Mouse (Mus musculus) embryonic fibroblast, embryonic 13.5 days (primary cell): ENCODE results near the gene Samm50.

Experiments
- CTCF ChIP-seq: IDR thresholded peaks from 2 replicates; pipeline ENCODE4 v1.5.1; 2011; ENCODE audit warnings: mild to moderate bottlenecking, control low read depth, low read length, moderate library complexity, borderline replicate concordance; ENCODE audit not compliant: insufficient read depth
- POLR2A ChIP-seq: IDR thresholded peaks from 2 replicates; pipeline ENCODE4 v1.6.1; 2011; ENCODE audit warnings: low read depth, mild to moderate bottlenecking, control low read depth, low read length, moderate library complexity

DNA sequence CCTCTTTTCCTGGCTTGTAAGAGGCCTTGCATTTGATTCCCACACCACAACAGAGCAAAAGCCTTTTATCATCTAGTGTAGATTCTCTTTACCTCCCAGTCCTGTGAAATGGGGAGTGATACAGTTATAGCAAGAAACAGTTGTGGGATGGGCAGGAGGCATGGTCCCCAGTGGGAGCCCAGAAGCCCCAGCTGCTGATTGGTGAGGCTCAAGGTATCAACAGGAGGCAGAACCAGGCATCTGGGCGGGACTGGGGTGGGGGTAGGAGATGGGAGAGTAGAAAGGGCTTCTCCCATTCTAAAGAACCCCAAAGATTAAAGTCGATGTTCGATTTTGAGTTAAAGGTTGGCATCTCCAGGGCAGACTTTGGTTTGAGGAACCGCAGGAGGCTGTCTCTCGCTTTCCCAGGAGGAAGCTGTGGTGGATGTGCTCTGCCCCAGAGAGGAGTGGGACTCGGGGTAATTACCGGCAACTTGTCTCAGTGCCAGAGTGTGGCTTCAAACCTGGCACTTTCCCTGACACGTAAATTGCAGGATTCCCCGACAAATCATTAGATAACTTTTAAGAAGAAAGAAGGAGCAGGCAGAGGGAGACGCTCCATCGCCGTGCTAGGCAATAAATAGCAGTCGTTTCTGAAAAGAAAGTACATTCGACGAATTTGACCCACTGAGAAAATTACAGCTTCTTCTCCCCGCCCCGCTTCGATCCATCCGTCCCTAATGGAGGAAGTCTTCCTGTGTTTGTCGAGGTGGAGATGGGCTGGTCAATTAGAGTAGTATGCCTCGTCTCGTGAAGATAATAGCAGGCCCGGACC is 26.1 kb downstream of the Samm50 start:
- TF ChIP-seq CTCF (no peak), POLR2A (no peak)
